Mouse (Mus musculus): Measurements from ENCODE around the gene Olfr104-ps. TPM values are rescaled to one million over a fixed set of nuclear protein-coding genes. Genes with fewer than 3 reads are reported as not detected.

Gene Olfr104-ps
- not detected in 2 replicates for polyA plus RNA-seq (2015; fragmentation: Nextera tagmentation; extraction: Ambion mirVana)

DNA sequence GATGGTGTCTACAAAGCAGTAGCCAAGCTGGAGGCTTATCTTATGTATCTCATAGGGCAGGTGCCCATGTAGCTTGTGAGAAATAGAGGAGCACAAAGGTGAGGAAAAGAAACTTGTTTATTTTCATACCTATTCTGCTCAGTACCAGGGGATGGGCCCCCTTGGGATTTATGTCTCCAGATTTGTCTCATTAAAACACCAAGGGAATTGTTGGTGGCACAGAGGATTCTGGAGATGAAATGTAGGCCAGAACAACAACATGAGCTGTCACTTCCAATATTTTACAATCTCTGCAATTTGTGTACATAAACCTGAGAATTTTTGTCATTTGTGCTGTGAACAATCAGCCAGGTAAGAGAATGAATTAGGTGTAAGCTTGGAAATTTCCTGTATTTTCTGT, at the start of gene Olfr104-ps:
TSS of gene Olfr104-ps (plus strand) at position 301 of the 400 bp plus-strand sequence.
- no peaks in the 10 kb centered on the region for H3K36me3 ChIP-seq (ENCODE audit: control insufficient read depth, insufficient read depth)
- ATAC-seq: no peak
- TF ChIP-seq CTCF (IDR thresholded peaks at IDR 0.05; ENCODE audit: low read depth): no peak
- H3K4me3 ChIP-seq (ENCODE audit: low read depth, low read length): no peak within 1 kb of the TSS
- H3K9ac ChIP-seq (ENCODE audit: low read depth, low read length): no peak within 1 kb of the TSS
- H3K4me1 ChIP-seq (replicated peaks; ENCODE audit: control insufficient read depth, insufficient read depth, low read length): no peaks in the 10 kb centered on the region
- H3K4me2 ChIP-seq (replicated peaks; ENCODE audit: low read depth): no peak within 1 kb of the TSS
- H3K9me3 ChIP-seq (ENCODE audit: control insufficient read depth): no peaks in the 10 kb centered on the region
- H3K27me3 ChIP-seq (replicated peaks; ENCODE audit: control insufficient read depth, insufficient read depth, low read length): no peaks in the 10 kb centered on the region
- H3K27ac ChIP-seq (ENCODE audit: low read depth, low read length): no peak within 1 kb of the TSS

DNA sequence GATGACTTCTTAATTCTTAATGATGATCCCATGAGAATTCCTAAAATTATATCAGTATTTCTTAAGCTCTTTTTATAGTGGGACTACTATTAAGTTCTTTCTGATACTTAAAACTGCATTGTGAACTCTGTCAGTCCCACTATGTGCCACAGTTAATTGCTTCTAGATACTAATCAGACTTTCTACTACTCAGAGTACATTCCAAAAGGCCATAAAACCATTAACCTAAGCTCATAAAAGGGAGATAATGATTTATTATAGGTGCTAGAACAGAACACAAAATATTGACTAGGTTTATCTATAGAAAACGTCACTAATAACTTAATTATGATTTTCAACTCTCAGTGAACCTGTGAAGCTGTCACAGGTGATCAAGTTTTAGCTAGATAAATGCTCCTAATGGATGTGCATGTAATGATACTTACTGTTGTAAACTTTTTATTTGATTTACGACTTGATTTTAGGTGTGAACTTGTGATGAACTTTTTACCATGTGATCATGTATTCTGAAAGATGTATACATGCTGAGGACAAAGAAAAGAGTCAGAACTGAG, 49.2 kb upstream of the Olfr104-ps start:
- TF ChIP-seq CTCF (IDR thresholded peaks at IDR 0.05; ENCODE audit: low read depth): no peak
- Histone ChIP-seq H3K4me2 (replicated peaks; ENCODE audit: low read depth) (no peak overlapping the region), H3K27ac (ENCODE audit: low read depth, low read length) (no peak overlapping the region), H3K27me3 (replicated peaks; ENCODE audit: control insufficient read depth, insufficient read depth, low read length) (no peaks in the 10 kb centered on the region), H3K9me3 (ENCODE audit: control insufficient read depth) (no peaks in the 10 kb centered on the region), H3K36me3 (ENCODE audit: control insufficient read depth, insufficient read depth) (no peaks in the 10 kb centered on the region), H3K4me3 (ENCODE audit: low read depth, low read length) (no peak overlapping the region), H3K4me1 (replicated peaks; ENCODE audit: control insufficient read depth, insufficient read depth, low read length) (no peaks in the 10 kb centered on the region), H3K9ac (ENCODE audit: low read depth, low read length) (no peak overlapping the region)
- 0 out of 2 replicates have a peak, but pooled peaks have one; percentile 45 for ATAC-seq
- WGBS: 13% methylated on average over 2 of the region's 2 CpGs

DNA sequence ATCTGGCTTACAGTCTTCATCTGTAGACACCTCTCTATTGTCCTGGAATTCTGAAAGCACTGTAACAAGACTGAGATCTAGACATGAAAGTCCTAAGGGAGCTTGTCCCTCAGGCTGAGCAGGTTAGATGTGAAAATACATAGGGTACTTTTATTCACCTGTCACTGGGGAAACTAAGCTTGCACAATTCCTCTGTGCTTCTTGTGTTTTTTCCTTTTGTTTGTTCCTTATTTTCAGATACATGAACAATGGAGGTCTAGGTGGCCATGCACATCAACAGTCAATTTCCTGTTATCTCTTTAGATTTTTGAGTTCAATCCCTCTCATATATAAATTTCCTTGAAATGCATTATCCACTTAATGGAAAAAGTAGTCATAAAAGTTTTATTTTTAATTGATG, 42.4 kb upstream of the Olfr104-ps start, which contains the start of gene Olfr102:
TSS of gene Olfr102 (minus strand) at position 101 of the 400 bp plus-strand sequence.
- Histone ChIP-seq H3K4me2 (replicated peaks; ENCODE audit: low read depth) (no peak within 1 kb of the TSS), H3K4me3 (ENCODE audit: low read depth, low read length) (no peak within 1 kb of the TSS), H3K27me3 (replicated peaks; ENCODE audit: control insufficient read depth, insufficient read depth, low read length) (no peaks in the 10 kb centered on the region), H3K9ac (ENCODE audit: low read depth, low read length) (no peak within 1 kb of the TSS), H3K9me3 (ENCODE audit: control insufficient read depth) (no peaks in the 10 kb centered on the region), H3K36me3 (ENCODE audit: control insufficient read depth, insufficient read depth) (no peaks in the 10 kb centered on the region), H3K27ac (ENCODE audit: low read depth, low read length) (no peak within 1 kb of the TSS), H3K4me1 (replicated peaks; ENCODE audit: control insufficient read depth, insufficient read depth, low read length) (no peaks in the 10 kb centered on the region)
- ATAC-seq: no peak
- TF ChIP-seq CTCF (IDR thresholded peaks at IDR 0.05; ENCODE audit: low read depth): no peak

- H3K4me2 ChIP-seq (replicated peaks; ENCODE audit: low read depth): no peak within 1 kb of the TSS
- no peaks in the 10 kb centered on the region for H3K9me3 ChIP-seq (ENCODE audit: control insufficient read depth)
- H3K9ac ChIP-seq (ENCODE audit: low read depth, low read length): no peak within 1 kb of the TSS
- H3K27ac ChIP-seq (ENCODE audit: low read depth, low read length): no peak within 1 kb of the TSS
- H3K4me1 ChIP-seq (replicated peaks; ENCODE audit: control insufficient read depth, insufficient read depth, low read length): no peaks in the 10 kb centered on the region
- no peak for TF ChIP-seq CTCF (IDR thresholded peaks at IDR 0.05; ENCODE audit: low read depth)
- H3K27me3 ChIP-seq (replicated peaks; ENCODE audit: control insufficient read depth, insufficient read depth, low read length): no peaks in the 10 kb centered on the region
- 88% methylated on average over 2 of the region's 2 CpGs for WGBS
- H3K36me3 ChIP-seq (ENCODE audit: control insufficient read depth, insufficient read depth): no peaks in the 10 kb centered on the region
- ATAC-seq: no peak
- no peak within 1 kb of the TSS for H3K4me3 ChIP-seq (ENCODE audit: low read depth, low read length)
Measured at GRCm38 (mm10) chr17:37339598-37339997, 19.8 kb upstream of the Olfr104-ps start, which contains the start of gene Olfr103. TSS of gene Olfr103 (minus strand) at chr17:37339698.

GRCm38 (mm10) chr17:37378733-37379132, 19.4 kb downstream of the Olfr104-ps start, which contains the start of gene Olfr105-ps:
TSS of gene Olfr105-ps (plus strand) at chr17:37379033.
- TF ChIP-seq CTCF (IDR thresholded peaks at IDR 0.05; ENCODE audit: low read depth): no peak

DNA sequence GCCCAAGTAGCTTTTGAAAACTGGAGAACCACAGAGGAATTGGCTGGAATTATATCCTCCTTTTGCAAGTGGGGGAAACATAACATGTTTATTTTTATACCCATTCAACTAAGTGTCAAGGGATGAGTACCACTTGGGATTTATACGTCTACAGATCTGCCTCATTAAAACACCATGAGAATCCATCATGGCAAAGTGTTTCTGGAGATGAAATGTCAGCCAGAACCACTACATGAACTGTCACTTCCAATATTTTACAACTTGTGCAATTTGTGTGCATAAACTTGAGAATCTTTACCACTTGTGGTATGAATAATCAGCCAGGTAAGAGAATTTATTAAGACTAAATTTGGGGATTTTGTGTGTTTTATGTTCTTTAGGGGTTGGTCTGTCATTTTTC, 30.7 kb downstream of the Olfr104-ps start, which contains the start of gene Olfr106-ps:
TSS of gene Olfr106-ps (plus strand) at position 301 of the 400 bp plus-strand sequence.
- H3K4me2 ChIP-seq (replicated peaks; ENCODE audit: low read depth): no peak within 1 kb of the TSS
- no peak within 1 kb of the TSS for H3K4me3 ChIP-seq (ENCODE audit: low read depth, low read length)
- no peak for ATAC-seq
- H3K4me1 ChIP-seq (replicated peaks; ENCODE audit: control insufficient read depth, insufficient read depth, low read length): no peaks in the 10 kb centered on the region
- TF ChIP-seq CTCF (IDR thresholded peaks at IDR 0.05; ENCODE audit: low read depth): no peak
- H3K27ac ChIP-seq (ENCODE audit: low read depth, low read length): no peak within 1 kb of the TSS
- no peaks in the 10 kb centered on the region for H3K36me3 ChIP-seq (ENCODE audit: control insufficient read depth, insufficient read depth)
- WGBS: 87% methylated on average over 1 of the region's 1 CpGs
- H3K9ac ChIP-seq (ENCODE audit: low read depth, low read length): no peak within 1 kb of the TSS
- no peaks in the 10 kb centered on the region for H3K27me3 ChIP-seq (replicated peaks; ENCODE audit: control insufficient read depth, insufficient read depth, low read length)
- no peaks in the 10 kb centered on the region for H3K9me3 ChIP-seq (ENCODE audit: control insufficient read depth)

More at GRCm38 (mm10) chr17:37378733-37379132, 19.4 kb downstream of the Olfr104-ps start, which contains the start of gene Olfr105-ps:
- ATAC-seq: no peak
- Histone ChIP-seq H3K4me1 (replicated peaks; ENCODE audit: control insufficient read depth, insufficient read depth, low read length) (no peaks in the 10 kb centered on the region), H3K27me3 (replicated peaks; ENCODE audit: control insufficient read depth, insufficient read depth, low read length) (no peaks in the 10 kb centered on the region), H3K36me3 (ENCODE audit: control insufficient read depth, insufficient read depth) (no peaks in the 10 kb centered on the region), H3K4me2 (replicated peaks; ENCODE audit: low read depth) (no peak within 1 kb of the TSS), H3K4me3 (ENCODE audit: low read depth, low read length) (no peak within 1 kb of the TSS), H3K9ac (ENCODE audit: low read depth, low read length) (no peak within 1 kb of the TSS), H3K27ac (ENCODE audit: low read depth, low read length) (no peak within 1 kb of the TSS), H3K9me3 (ENCODE audit: control insufficient read depth) (no peaks in the 10 kb centered on the region)
